Mouse (Mus musculus): ENCODE data around the gene Gm10318. TPM values are rescaled to one million over a fixed set of nuclear protein-coding genes. Genes with fewer than 3 reads are reported as not detected.

Gm10318 gene
- not detected in 2 replicates for total RNA-seq (2014; fragmentation: Nextera tagmentation)
- not detected in 2 replicates for total RNA-seq (2017)

DNA sequence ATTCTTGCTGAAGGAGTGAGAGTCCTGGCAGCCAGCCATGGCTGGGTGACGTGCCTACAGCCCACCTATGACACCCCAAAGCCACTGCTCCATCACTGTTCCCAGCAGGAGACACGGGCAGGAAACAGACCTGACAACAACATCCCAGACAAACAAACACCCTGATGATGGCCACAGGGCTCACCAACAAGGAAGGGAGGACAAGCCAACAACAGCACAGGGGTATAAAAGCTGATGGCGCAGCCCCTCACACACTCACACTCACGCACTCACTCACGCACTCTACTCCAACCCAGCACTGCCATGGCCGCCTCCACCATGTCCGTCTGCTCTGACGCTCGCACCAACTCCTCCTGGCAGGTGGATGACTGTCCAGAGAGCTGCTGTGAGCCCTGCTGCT, at the start of gene Gm10318:
Gm10318 (plus strand) TSS at position 301 of the 400 bp plus-strand sequence.
- no peak for ATAC-seq (replicated peaks; ENCODE audit: low FRiP score, low TSS enrichment, poor library complexity, severe bottlenecking)

GRCm38 (mm10) chr10:77804095-77804494, 48.6 kb upstream of the Gm10318 start:
- ATAC-seq (replicated peaks; ENCODE audit: low FRiP score, low TSS enrichment, poor library complexity, severe bottlenecking): no peak

- no peak for ATAC-seq (replicated peaks; ENCODE audit: low FRiP score, low TSS enrichment, poor library complexity, severe bottlenecking)
These were observed 40.9 kb upstream of the Gm10318 start, which contains the start of gene Gm9507 for GRCm38 (mm10) chr10:77811743-77812142. Gene Gm9507 (minus strand): TSS chr10:77811843.

DNA sequence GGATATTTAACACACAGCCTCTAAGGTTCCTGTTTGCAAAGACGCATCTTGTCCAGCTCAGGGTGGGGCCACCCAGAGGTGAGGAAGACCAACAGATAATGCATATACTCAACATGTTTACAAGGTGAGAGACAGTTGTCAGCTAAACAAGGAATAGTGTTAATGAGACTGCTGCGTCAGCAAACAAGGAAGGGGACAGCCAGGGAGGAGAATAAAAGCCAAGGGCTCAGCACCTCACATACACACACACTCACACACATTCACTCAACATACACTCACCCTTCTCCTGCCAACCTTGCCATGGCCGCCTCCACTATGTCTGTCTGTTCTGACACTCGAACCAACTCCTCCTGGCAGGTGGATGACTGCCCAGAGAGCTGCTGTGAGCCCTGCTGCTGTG, 38.3 kb upstream of the Gm10318 start, which contains the start of gene Gm2696:
Gm2696 (plus strand) TSS at position 301 of the 400 bp plus-strand sequence.
- no peak for ATAC-seq (replicated peaks; ENCODE audit: low FRiP score, low TSS enrichment, poor library complexity, severe bottlenecking)

GRCm38 (mm10) chr10:77815514-77815913, 37.1 kb upstream of the Gm10318 start:
- 0 out of 2 replicates have a peak, but pooled peaks have one; percentile 4 for ATAC-seq (replicated peaks; ENCODE audit: low FRiP score, low TSS enrichment, poor library complexity, severe bottlenecking)

DNA sequence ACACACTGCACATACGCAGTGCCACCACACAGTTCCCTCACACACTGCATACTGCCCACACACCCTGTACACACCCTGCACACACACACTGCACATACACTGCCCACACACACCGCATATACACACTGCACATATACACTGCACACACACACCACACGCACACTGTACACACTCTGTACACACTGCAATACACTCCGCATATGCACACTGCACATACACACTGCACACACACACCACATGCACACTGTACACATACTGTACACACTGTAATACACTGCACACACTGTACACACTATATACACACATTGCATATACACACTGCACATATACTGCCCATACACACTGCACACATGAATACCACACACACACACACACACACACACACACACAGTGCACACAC, 34.1 kb upstream of the Gm10318 start:
- ATAC-seq (replicated peaks; ENCODE audit: low FRiP score, low TSS enrichment, poor library complexity, severe bottlenecking): no peak

- ATAC-seq (replicated peaks; ENCODE audit: low FRiP score, low TSS enrichment, poor library complexity, severe bottlenecking): no peak
These were observed 33.5 kb upstream of the Gm10318 start for GRCm38 (mm10) chr10:77819203-77819602.

GRCm38 (mm10) chr10:77826951-77827350, 25.7 kb upstream of the Gm10318 start, which contains the start of gene Krtap10-4:
Gene Krtap10-4 (minus strand): TSS chr10:77827095.
- ATAC-seq (replicated peaks; ENCODE audit: low FRiP score, low TSS enrichment, poor library complexity, severe bottlenecking): no peak

DNA sequence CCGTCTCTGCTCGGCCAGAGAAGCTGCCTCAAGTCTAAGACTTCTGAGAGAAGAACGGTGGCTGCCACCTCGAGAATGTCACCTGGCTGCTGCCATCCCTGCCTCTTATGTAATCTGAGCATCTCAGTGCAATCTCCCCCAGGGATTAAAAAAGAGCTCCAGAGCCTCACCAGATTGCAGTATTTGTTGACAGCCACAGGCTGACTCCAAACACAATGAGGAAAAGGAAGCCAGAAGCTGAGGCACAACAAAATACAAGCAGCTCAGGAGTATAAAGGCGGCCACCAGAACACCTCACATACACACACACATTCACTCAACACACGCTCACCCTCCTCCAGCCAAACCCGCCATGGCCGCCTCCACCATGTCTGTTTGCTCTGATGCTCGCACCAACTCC, 17.0 kb upstream of the Gm10318 start, which contains the start of gene Krtap10-10:
Krtap10-10 (plus strand) TSS at position 301 of the 400 bp plus-strand sequence.
- no peak for ATAC-seq (replicated peaks; ENCODE audit: low FRiP score, low TSS enrichment, poor library complexity, severe bottlenecking)

GRCm38 (mm10) chr10:77839006-77839405, 13.7 kb upstream of the Gm10318 start:
- no peak for ATAC-seq (replicated peaks; ENCODE audit: low FRiP score, low TSS enrichment, poor library complexity, severe bottlenecking)

- no peak for ATAC-seq (replicated peaks; ENCODE audit: low FRiP score, low TSS enrichment, poor library complexity, severe bottlenecking)
These were observed 6.2 kb upstream of the Gm10318 start, which contains the start of gene Gm36176 for GRCm38 (mm10) chr10:77846503-77846902. Gene Gm36176 (plus strand): TSS chr10:77846803.

- ATAC-seq (replicated peaks; ENCODE audit: low FRiP score, low TSS enrichment, poor library complexity, severe bottlenecking): no peak
These were observed 5.7 kb upstream of the Gm10318 start for GRCm38 (mm10) chr10:77846961-77847360.

DNA sequence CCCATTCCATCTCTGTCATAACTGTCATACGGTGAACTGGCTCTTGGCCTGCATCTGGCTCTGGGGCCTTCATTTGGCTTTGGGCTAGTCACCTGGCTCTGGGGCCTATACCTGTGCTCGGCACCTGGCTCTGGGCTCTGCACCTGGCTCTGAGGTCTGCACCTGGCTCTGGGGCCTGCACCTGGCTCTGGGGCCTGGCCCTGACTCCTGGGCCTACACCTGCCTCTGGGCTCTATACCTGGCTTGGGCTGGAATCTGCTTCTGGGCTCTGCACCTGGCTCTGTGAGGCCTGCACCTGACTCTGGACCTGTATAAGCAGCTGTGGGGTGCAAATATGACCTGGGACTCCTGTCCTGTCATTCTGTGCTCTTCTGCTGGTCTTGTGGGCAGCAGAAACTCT, 5.1 kb upstream of the Gm10318 start:
- no peak for ATAC-seq (replicated peaks; ENCODE audit: low FRiP score, low TSS enrichment, poor library complexity, severe bottlenecking)

- ATAC-seq (replicated peaks; ENCODE audit: low FRiP score, low TSS enrichment, poor library complexity, severe bottlenecking): no peak
These were observed 9.0 kb downstream of the Gm10318 start, which contains the start of gene Gm3285 for GRCm38 (mm10) chr10:77861675-77862074. Gene Gm3285 (plus strand): TSS chr10:77861975.

DNA sequence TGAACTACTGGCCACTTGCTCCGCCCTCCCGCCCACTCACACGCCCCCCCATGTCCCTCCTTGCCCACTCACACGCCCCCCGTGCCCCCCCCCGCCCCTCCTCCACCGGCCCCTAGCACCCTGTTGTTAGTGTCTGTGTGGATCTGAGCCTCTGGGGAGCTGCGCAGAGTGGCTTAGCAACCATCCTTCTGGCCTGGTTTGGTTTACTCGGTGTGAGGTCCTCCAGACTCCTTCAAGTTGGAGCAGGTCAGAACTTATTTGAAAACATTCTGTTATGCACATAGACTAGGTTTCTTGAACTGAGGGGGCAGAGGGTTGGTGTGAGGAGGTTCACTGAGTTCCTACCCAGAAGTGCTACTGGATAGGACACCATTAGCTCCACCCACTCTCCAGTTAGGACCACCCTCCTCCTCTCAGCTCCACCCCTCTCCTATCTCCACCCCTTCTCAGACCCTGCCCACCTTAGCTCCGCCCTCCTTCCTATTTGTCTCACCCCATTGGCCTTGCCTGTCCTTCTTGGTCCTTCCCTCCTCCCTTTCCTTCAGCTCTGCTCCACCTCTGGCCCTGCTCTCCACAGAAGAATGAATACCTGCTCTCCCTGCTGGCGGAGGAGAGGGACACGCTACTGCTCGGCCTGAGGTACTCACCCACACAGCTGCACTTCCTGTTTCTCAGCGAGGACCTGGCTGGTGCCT, 11.6 kb downstream of the Gm10318 start:
- peak; percentile 99 for ATAC-seq (replicated peaks; ENCODE audit: low FRiP score, low TSS enrichment, poor library complexity, severe bottlenecking)

DNA sequence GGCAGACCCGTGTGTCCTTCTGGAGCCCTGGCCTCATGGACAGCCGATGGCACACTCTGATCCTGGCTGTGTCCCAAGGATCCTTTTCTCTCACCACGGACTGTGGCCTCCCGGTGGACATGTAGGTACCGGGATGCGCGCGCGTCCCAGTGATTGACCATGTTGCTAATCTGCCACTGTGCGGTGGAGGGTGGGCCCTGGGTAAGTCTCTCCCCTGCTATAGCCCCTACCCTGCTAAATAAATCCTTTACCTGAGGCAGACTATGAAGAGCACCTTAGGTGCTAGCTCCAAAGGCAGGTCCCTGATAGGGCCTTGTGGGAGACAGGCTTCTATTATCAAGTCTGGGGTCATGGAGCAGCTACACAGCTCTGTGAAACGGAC, 12.1 kb downstream of the Gm10318 start:
- ATAC-seq (replicated peaks; ENCODE audit: low FRiP score, low TSS enrichment, poor library complexity, severe bottlenecking): no peak

DNA sequence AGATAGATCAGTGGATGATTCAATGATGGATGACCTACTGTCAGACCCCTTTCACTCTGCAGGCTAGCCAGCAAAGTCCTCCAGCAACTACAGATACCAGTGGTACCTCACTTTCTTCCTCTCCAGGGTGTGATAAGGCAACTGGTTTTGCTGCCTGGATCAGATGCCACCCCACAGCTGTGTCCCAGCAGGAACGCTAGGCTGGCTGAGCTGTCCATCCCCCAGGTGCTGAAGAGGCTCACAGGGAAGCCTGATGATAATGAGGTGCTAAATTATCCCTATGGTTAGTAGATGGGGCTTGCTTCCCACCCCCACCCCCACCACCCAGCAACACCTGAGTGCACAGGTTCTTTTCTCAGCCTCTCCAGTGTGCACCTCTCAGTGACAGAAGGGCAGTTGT, 14.9 kb downstream of the Gm10318 start:
- ATAC-seq (replicated peaks; ENCODE audit: low FRiP score, low TSS enrichment, poor library complexity, severe bottlenecking): no peak

DNA sequence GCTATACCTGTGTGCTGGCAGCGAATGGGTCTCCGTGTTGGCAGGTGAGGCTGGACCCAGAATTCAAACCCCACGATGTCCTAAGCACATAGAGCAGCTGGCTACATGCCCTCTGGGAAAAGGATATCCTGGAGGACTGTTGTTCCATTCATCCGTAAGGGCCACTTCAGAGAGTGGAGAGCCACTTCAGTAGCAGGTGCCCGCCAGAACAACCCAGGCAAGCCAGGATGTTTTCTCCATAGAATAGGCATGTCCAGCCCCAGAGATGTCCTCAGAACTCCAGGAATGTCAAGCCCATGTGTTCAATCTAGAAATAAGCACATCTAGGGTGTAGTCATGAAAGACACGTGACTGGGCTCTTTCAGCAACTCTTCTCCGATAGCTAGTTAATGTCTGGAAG, 17.0 kb downstream of the Gm10318 start:
- ATAC-seq (replicated peaks; ENCODE audit: low FRiP score, low TSS enrichment, poor library complexity, severe bottlenecking): no peak

GRCm38 (mm10) chr10:77878985-77879384, 26.3 kb downstream of the Gm10318 start:
- no peak for ATAC-seq (replicated peaks; ENCODE audit: low FRiP score, low TSS enrichment, poor library complexity, severe bottlenecking)

- ATAC-seq (replicated peaks; ENCODE audit: low FRiP score, low TSS enrichment, poor library complexity, severe bottlenecking): no peak
These were observed 27.6 kb downstream of the Gm10318 start for GRCm38 (mm10) chr10:77880305-77880704.

GRCm38 (mm10) chr10:77882553-77882952, 29.9 kb downstream of the Gm10318 start:
- no peak for ATAC-seq (replicated peaks; ENCODE audit: low FRiP score, low TSS enrichment, poor library complexity, severe bottlenecking)
